Comparison of ENCODE assay signal across 29 mouse cellular contexts in genomic region chr8:91622757-91623156, GRCm38 (mm10).
DNase-seq lines count a peak whose midpoint lies in the region; ATAC-seq and TF ChIP-seq lines count a peak whose summit lies in the region.
"Had no signal": no experiment of that assay in that cellular context is flagged by ENCODE, and none has a peak within 500 bp of the region (broad histone marks: within the 10 kb centered on the region; RNA-seq: fewer than 3 reads in every experiment).

No protein-coding gene starts in this region.

- no peak for DNase-seq in forebrain, embryonic 11.5 days (ENCODE audit: low spot score)
- DNase-seq in MN1 (ENCODE audit: low spot score), result peak; percentile 19
- peak; percentile 70 for DNase-seq in brain, embryonic 14.5 days (ENCODE audit: low read depth)
- no peak for DNase-seq in heart, postnatal 10 days
- DNase-seq in frontal cortex, postnatal 36 days (ENCODE audit: low spot score in 2 of 2), result no peak
- DNase-seq: adrenal gland, adult 2 months; adrenal gland, postnatal 36 days; cerebellum, adult 8-10 months; cerebellum, postnatal 25 days; gastrocnemius, postnatal 25 days; heart, adult 11 months; heart, postnatal 4 days; kidney, adult 11 months; kidney, postnatal 14 days; liver; lung, adult 2 months; lung, postnatal 14 days; right cerebral cortex, postnatal 14 days had no signal

- peaks cover 35% of the 10 kb centered on the region for H3K4me1 ChIP-seq in forebrain, embryonic 13.5 days
- peaks cover 10% of the 10 kb centered on the region for H3K4me1 ChIP-seq in forebrain, embryonic 11.5 days (replicated peaks; ENCODE audit: control insufficient read depth, insufficient read depth, low read length)
- no peaks in the 10 kb centered on the region for H3K4me1 ChIP-seq in intestine, embryonic 15.5 days (replicated peaks)
- no peaks in the 10 kb centered on the region for H3K4me1 ChIP-seq in intestine, postnatal 0 days (replicated peaks; ENCODE audit: control insufficient read depth, insufficient read depth, low read length)

- no peaks in the 10 kb centered on the region for H3K36me3 ChIP-seq in forebrain, embryonic 13.5 days (ENCODE audit: poor library complexity, severe bottlenecking)
- H3K36me3 ChIP-seq in forebrain, embryonic 11.5 days (ENCODE audit: control insufficient read depth, insufficient read depth, low read length), result no peaks in the 10 kb centered on the region
- no peaks in the 10 kb centered on the region for H3K36me3 ChIP-seq in intestine, embryonic 15.5 days
- H3K36me3 ChIP-seq in intestine, postnatal 0 days (ENCODE audit: control insufficient read depth, insufficient read depth), result no peaks in the 10 kb centered on the region
- H3K36me3 ChIP-seq: heart, embryonic 10.5 days; midbrain, embryonic 12.5 days; neural tube, embryonic 13.5 days had no signal

- TF ChIP-seq CTCF in intestine, postnatal 0 days (IDR thresholded peaks at IDR 0.05; ENCODE audit: low read depth), result no peak
- no peak for TF ChIP-seq CTCF in brain, embryonic 14.5 days (IDR thresholded peaks at IDR 0.05; ENCODE audit: borderline replicate concordance, extremely low read depth, insufficient read depth, insufficient read length)

- no peak overlapping the region for H3K27ac ChIP-seq in forebrain, embryonic 13.5 days
- H3K27ac ChIP-seq in forebrain, embryonic 11.5 days (ENCODE audit: low read depth, low read length), result no peak overlapping the region
- no peak overlapping the region for H3K27ac ChIP-seq in intestine, embryonic 15.5 days
- H3K27ac ChIP-seq in intestine, postnatal 0 days (ENCODE audit: low read depth, low read length), result no peak overlapping the region
- H3K27ac ChIP-seq: heart, embryonic 10.5 days; hindbrain, postnatal 0 days; liver, embryonic 14.5 days; midbrain, embryonic 12.5 days; neural tube, embryonic 13.5 days had no signal

- no peak overlapping the region for H3K4me2 ChIP-seq in forebrain, embryonic 13.5 days
- H3K4me2 ChIP-seq in forebrain, embryonic 11.5 days (ENCODE audit: low read depth, low read length, severe bottlenecking), result no peak overlapping the region
- no peak overlapping the region for H3K4me2 ChIP-seq in intestine, embryonic 15.5 days (replicated peaks)
- H3K4me2 ChIP-seq in intestine, postnatal 0 days (replicated peaks; ENCODE audit: low read depth), result no peak overlapping the region
- H3K4me2 ChIP-seq: midbrain, embryonic 12.5 days; neural tube, embryonic 13.5 days had no signal

- no peak overlapping the region for H3K9ac ChIP-seq in forebrain, embryonic 13.5 days
- H3K9ac ChIP-seq in forebrain, embryonic 11.5 days (ENCODE audit: low read length), result no peak overlapping the region
- H3K9ac ChIP-seq in intestine, embryonic 15.5 days, result no peak overlapping the region
- no peak overlapping the region for H3K9ac ChIP-seq in intestine, postnatal 0 days (ENCODE audit: low read depth, low read length)
- H3K9ac ChIP-seq: liver, embryonic 14.5 days; midbrain, embryonic 12.5 days; neural tube, embryonic 13.5 days had no signal

- TF ChIP-seq POLR2A in brain, embryonic 14.5 days (IDR thresholded peaks at IDR 0.05; ENCODE audit: borderline replicate concordance, extremely low read depth, insufficient read depth, insufficient read length, poor library complexity, severe bottlenecking), result no peak

- intact Hi-C loops in heart, postnatal 10 days (cut with DNase I), result no loop called here

- 40% methylated on average over 12 of the region's 12 CpGs for WGBS in forebrain, embryonic 13.5 days
- 60% methylated on average over 12 of the region's 12 CpGs for WGBS in forebrain, embryonic 11.5 days
- 30% methylated on average over 12 of the region's 12 CpGs for WGBS in intestine, embryonic 15.5 days
- 25% methylated on average over 12 of the region's 12 CpGs for WGBS in intestine, postnatal 0 days

- no peaks in the 10 kb centered on the region for H3K9me3 ChIP-seq in forebrain, embryonic 13.5 days (replicated peaks)
- no peaks in the 10 kb centered on the region for H3K9me3 ChIP-seq in forebrain, embryonic 11.5 days (ENCODE audit: control insufficient read depth, low read length)
- no peaks in the 10 kb centered on the region for H3K9me3 ChIP-seq in intestine, embryonic 15.5 days
- no peaks in the 10 kb centered on the region for H3K9me3 ChIP-seq in intestine, postnatal 0 days (ENCODE audit: control insufficient read depth)
- H3K9me3 ChIP-seq: heart, embryonic 10.5 days; midbrain, embryonic 12.5 days; neural tube, embryonic 13.5 days had no signal

- 0 out of 2 replicates have a peak, but pooled peaks have one; percentile 20 for ATAC-seq in forebrain, embryonic 13.5 days
- ATAC-seq in forebrain, embryonic 11.5 days (replicated peaks; ENCODE audit: low FRiP score), result no peak
- peak; percentile 79; the same call in 1 of the 2 replicates for ATAC-seq in intestine, embryonic 15.5 days
- no peak for ATAC-seq in intestine, postnatal 0 days
- ATAC-seq: activated CD4-positive, CD25-positive, alpha-beta regulatory T cell, adult 4 months; CD4-positive, CD25-positive, alpha-beta regulatory T cell, adult 4 months; hindbrain, postnatal 0 days had no signal

- no peak overlapping the region for H3K4me3 ChIP-seq in forebrain, embryonic 13.5 days
- no peak overlapping the region for H3K4me3 ChIP-seq in forebrain, embryonic 11.5 days (ENCODE audit: low read depth, low read length)
- H3K4me3 ChIP-seq in intestine, embryonic 15.5 days (replicated peaks), result no peak overlapping the region
- H3K4me3 ChIP-seq in intestine, postnatal 0 days (ENCODE audit: low read depth, low read length), result no peak overlapping the region
- H3K4me3 ChIP-seq: erythroblast, embryonic 14.5 days; heart, embryonic 10.5 days; midbrain, embryonic 12.5 days; neural tube, embryonic 13.5 days had no signal

- H3K27me3 ChIP-seq in forebrain, embryonic 13.5 days, result peaks cover 74% of the 10 kb centered on the region
- H3K27me3 ChIP-seq in forebrain, embryonic 11.5 days (ENCODE audit: control insufficient read depth, insufficient read depth, low read length), result peaks cover 10% of the 10 kb centered on the region
- no peaks in the 10 kb centered on the region for H3K27me3 ChIP-seq in intestine, embryonic 15.5 days (replicated peaks)
- H3K27me3 ChIP-seq in intestine, postnatal 0 days (replicated peaks; ENCODE audit: control insufficient read depth, insufficient read depth, low read length), result 0 out of 2 replicates have a peak, but pooled peaks cover 2% of the 10 kb centered on the region

Comparison
In these comparisons a context has a peak if more than half of its experiments do, and no peak if none do; other contexts are left out.
1. ATAC-seq: peak in forebrain, embryonic 13.5 days (single experiment) and intestine, embryonic 15.5 days (single experiment); none in forebrain, embryonic 11.5 days (single experiment) and intestine, postnatal 0 days (single experiment).
2. DNase-seq: peak in MN1 (single experiment) and brain, embryonic 14.5 days (single experiment); none in forebrain, embryonic 11.5 days (single experiment), heart, postnatal 10 days (0 of 2) and frontal cortex, postnatal 36 days (0 of 2).